Mouse (Mus musculus): ENCODE data around the gene Zfp687.
"Not testable (repeated sequence)": the region's sequence is repeated elsewhere in the genome, so short reads cannot be mapped to it uniquely, and the experiment has no call there.

Gene Zfp687

DNA sequence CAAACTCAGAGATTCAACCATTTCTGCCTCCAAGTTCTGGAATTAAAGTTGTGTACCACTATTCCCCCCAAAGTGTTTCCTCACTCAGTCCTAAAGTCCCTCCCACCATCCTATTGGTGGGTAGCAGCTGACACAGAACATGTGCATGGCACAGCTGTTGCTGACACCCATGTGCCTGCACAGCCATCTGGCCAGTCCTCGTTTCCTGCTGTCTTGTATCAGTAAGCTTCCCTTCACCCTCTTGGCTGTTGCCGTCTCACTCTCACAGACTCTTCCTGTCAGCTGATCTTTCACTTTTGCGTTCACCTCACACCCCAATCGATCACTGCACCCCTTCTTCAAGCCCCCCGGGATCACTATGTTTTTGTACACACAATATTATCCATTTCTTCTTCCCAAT lies 12.5 kb upstream of the Zfp687 start:
- Histone ChIP-seq H3K4me1 (replicated peaks; ENCODE audit: low read depth, low read length) (peaks cover 44% of the 10 kb centered on the region), H3K27me3 (ENCODE audit: insufficient read depth, low read length) (no peaks in the 10 kb centered on the region), H3K36me3 (ENCODE audit: insufficient read depth, low read length) (peaks cover 41% of the 10 kb centered on the region), H3K9me3 (ENCODE audit: low read length) (no peaks in the 10 kb centered on the region), H3K4me3 (replicated peaks; ENCODE audit: low read length) (no peak overlapping the region)
- TF ChIP-seq CTCF (conservative IDR thresholded peaks at IDR 0.05; ENCODE audit: low read length) (no peak), NANOG (IDR thresholded peaks at IDR 0.05; ENCODE audit: borderline replicate concordance, low read length) (no peak), POU5F1 (IDR thresholded peaks at IDR 0.05; ENCODE audit: borderline replicate concordance, low read length) (no peak)

- H3K36me3 ChIP-seq (ENCODE audit: insufficient read depth, low read length), result peaks cover 35% of the 10 kb centered on the region
- H3K9me3 ChIP-seq (ENCODE audit: low read length), result no peaks in the 10 kb centered on the region
- no peak overlapping the region for H3K4me3 ChIP-seq (replicated peaks; ENCODE audit: low read length)
- no peaks in the 10 kb centered on the region for H3K27me3 ChIP-seq (ENCODE audit: insufficient read depth, low read length)
- no peak for TF ChIP-seq CTCF (conservative IDR thresholded peaks at IDR 0.05; ENCODE audit: low read length)
- no peak for TF ChIP-seq NANOG (IDR thresholded peaks at IDR 0.05; ENCODE audit: borderline replicate concordance, low read length)
- no peak for TF ChIP-seq POU5F1 (IDR thresholded peaks at IDR 0.05; ENCODE audit: borderline replicate concordance, low read length)
- peaks cover 44% of the 10 kb centered on the region for H3K4me1 ChIP-seq (replicated peaks; ENCODE audit: low read depth, low read length)
Observed at GRCm38 (mm10) chr3:95027057-95027645, 11.9 kb upstream of the Zfp687 start.

DNA sequence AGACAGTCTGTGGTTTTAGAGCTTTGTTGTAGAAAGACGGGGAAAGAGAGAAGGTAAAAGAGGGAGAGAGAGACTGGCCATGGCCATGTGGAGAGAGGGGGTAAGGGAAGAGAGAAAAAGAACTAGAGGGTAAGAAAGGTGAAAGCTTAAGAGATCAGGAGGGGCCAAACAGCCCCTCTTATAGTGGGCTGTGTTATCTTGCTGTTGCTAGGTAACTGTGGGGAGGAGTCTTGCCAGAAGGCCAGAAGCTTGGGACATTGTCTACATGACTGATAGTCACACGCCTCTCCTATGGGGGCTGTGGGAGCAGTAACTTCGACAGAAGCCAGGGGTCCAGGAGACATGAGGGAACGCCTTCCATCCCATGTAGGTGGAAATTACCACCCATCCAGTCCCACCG lies 10.0 kb upstream of the Zfp687 start:
- peak overlapping the region; percentile 26; the same call in 1 of the 2 replicates for H3K4me3 ChIP-seq (replicated peaks; ENCODE audit: low read length)
- no peaks in the 10 kb centered on the region for H3K9me3 ChIP-seq (ENCODE audit: low read length)
- TF ChIP-seq POU5F1 (IDR thresholded peaks at IDR 0.05; ENCODE audit: borderline replicate concordance, low read length) (no peak), NANOG (IDR thresholded peaks at IDR 0.05; ENCODE audit: borderline replicate concordance, low read length) (no peak), CTCF (conservative IDR thresholded peaks at IDR 0.05; ENCODE audit: low read length) (no peak)
- H3K36me3 ChIP-seq (ENCODE audit: insufficient read depth, low read length), result peaks cover 16% of the 10 kb centered on the region
- no peaks in the 10 kb centered on the region for H3K27me3 ChIP-seq (ENCODE audit: insufficient read depth, low read length)
- peaks cover 37% of the 10 kb centered on the region for H3K4me1 ChIP-seq (replicated peaks; ENCODE audit: low read depth, low read length)

- no peak for TF ChIP-seq CTCF (conservative IDR thresholded peaks at IDR 0.05; ENCODE audit: low read length)
- TF ChIP-seq POU5F1 (IDR thresholded peaks at IDR 0.05; ENCODE audit: borderline replicate concordance, low read length), result no peak
- TF ChIP-seq NANOG (IDR thresholded peaks at IDR 0.05; ENCODE audit: borderline replicate concordance, low read length), result no peak
- no peaks in the 10 kb centered on the region for H3K9me3 ChIP-seq (ENCODE audit: low read length)
- H3K4me1 ChIP-seq (replicated peaks; ENCODE audit: low read depth, low read length), result peaks cover 36% of the 10 kb centered on the region
- H3K27me3 ChIP-seq (ENCODE audit: insufficient read depth, low read length), result no peaks in the 10 kb centered on the region
- H3K36me3 ChIP-seq (ENCODE audit: insufficient read depth, low read length), result peaks cover 10% of the 10 kb centered on the region
- H3K4me3 ChIP-seq (replicated peaks; ENCODE audit: low read length), result peak overlapping the region; percentile 26; the same call in 1 of the 2 replicates
Observed at GRCm38 (mm10) chr3:95024551-95024950, 9.3 kb upstream of the Zfp687 start.

DNA sequence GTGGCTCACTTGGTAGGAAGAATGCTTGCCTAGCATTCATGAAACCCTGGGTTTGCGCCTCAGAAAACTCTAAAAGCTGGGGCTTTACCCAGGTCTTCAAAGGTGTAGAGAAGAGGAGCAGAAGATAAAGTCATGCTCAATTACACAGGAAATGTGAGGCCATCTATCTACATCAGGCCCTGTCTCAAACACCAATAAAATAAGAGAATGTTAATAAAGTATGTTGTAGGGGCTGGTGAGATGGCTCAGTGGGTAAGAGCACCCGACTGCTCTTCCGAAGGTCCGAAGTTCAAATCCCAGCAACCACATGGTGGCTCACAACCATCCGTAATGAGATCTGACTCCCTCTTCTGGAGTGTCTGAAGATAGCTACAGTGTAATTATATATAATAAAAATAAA lies 5.7 kb upstream of the Zfp687 start:
- H3K4me3 ChIP-seq (replicated peaks; ENCODE audit: low read length); H3K36me3 ChIP-seq (ENCODE audit: insufficient read depth, low read length); H3K27me3 ChIP-seq (ENCODE audit: insufficient read depth, low read length); H3K9me3 ChIP-seq (ENCODE audit: low read length): not testable (repeated sequence)
- peaks cover 28% of the 10 kb centered on the region for H3K4me1 ChIP-seq (replicated peaks; ENCODE audit: low read depth, low read length)

DNA sequence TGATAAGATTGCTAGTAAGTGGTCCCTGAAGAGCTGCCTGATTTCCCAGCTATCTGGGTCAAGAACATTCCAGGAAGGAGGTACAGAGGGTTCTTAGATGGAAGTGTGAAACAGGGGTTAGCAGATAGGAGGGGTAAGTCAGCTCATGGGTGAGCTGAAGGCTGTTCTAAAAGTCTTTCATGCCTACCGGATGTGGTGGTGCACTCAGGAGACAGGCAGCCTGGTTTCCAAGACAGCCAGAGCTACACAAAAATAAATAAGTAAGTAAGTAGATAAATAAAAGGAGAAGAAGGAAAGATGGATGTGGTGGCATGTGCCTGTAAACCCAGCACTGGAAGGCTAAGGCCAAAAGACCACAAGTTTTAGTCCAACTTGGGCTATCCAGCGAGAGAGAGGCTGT lies 3.5 kb upstream of the Zfp687 start:
- Histone ChIP-seq H3K36me3 (ENCODE audit: insufficient read depth, low read length) (no peaks in the 10 kb centered on the region; the same call in 1 of the 2 replicates), H3K9me3 (ENCODE audit: low read length) (no peaks in the 10 kb centered on the region), H3K4me3 (replicated peaks; ENCODE audit: low read length) (no peak overlapping the region), H3K4me1 (replicated peaks; ENCODE audit: low read depth, low read length) (peaks cover 19% of the 10 kb centered on the region), H3K27me3 (ENCODE audit: insufficient read depth, low read length) (no peaks in the 10 kb centered on the region)
- TF ChIP-seq POU5F1 (IDR thresholded peaks at IDR 0.05; ENCODE audit: borderline replicate concordance, low read length) (no peak), NANOG (IDR thresholded peaks at IDR 0.05; ENCODE audit: borderline replicate concordance, low read length) (no peak), CTCF (conservative IDR thresholded peaks at IDR 0.05; ENCODE audit: low read length) (no peak)

DNA sequence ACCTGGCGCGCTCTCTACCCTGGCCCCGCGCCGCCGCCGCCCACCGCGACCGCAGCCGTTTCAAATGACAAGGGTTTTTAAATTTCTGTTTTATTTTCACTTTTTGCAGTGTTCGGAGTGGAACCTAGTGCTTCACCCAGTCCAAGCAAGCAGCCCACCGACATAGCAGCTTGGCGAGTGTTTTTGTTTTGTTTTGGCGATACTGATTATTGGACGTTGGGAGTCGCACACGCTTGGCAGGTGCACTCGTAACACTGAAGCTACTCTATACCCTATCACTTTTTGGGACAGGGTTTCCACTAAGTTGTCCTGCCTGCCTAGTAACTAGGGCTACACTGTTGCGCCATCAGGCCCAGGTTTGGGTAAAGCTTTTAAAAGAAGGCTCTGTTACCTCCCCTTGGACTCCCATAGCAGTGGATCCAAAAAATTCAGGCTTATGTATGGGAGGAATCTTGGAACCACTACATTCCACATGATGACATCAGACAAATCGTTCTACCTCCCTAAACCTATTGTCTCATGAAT lies 1.3 kb upstream of the Zfp687 start:
- H3K4me3 ChIP-seq (replicated peaks; ENCODE audit: low read length), result peak overlapping the region; percentile 94
- H3K9me3 ChIP-seq (ENCODE audit: low read length), result no peaks in the 10 kb centered on the region
- TF ChIP-seq CTCF (conservative IDR thresholded peaks at IDR 0.05; ENCODE audit: low read length), result no peak
- no peak for TF ChIP-seq NANOG (IDR thresholded peaks at IDR 0.05; ENCODE audit: borderline replicate concordance, low read length)
- TF ChIP-seq POU5F1 (IDR thresholded peaks at IDR 0.05; ENCODE audit: borderline replicate concordance, low read length), result no peak
- H3K36me3 ChIP-seq (ENCODE audit: insufficient read depth, low read length), result peaks cover 17% of the 10 kb centered on the region
- peaks cover 38% of the 10 kb centered on the region for H3K4me1 ChIP-seq (replicated peaks; ENCODE audit: low read depth, low read length)
- H3K27me3 ChIP-seq (ENCODE audit: insufficient read depth, low read length), result no peaks in the 10 kb centered on the region

- TF ChIP-seq NANOG (IDR thresholded peaks at IDR 0.05; ENCODE audit: borderline replicate concordance, low read length), result no peak
- TF ChIP-seq POU5F1 (IDR thresholded peaks at IDR 0.05; ENCODE audit: borderline replicate concordance, low read length), result no peak
- no peak for TF ChIP-seq CTCF (conservative IDR thresholded peaks at IDR 0.05; ENCODE audit: low read length)
- Histone ChIP-seq H3K27me3 (ENCODE audit: insufficient read depth, low read length) (no peaks in the 10 kb centered on the region), H3K36me3 (ENCODE audit: insufficient read depth, low read length) (peaks cover 23% of the 10 kb centered on the region), H3K9me3 (ENCODE audit: low read length) (no peaks in the 10 kb centered on the region), H3K4me1 (replicated peaks; ENCODE audit: low read depth, low read length) (peaks cover 44% of the 10 kb centered on the region), H3K4me3 (replicated peaks; ENCODE audit: low read length) (peak overlapping the region; percentile 94)
Observed at GRCm38 (mm10) chr3:95015891-95016531, 763 bp upstream of the Zfp687 start.
